Mouse (Mus musculus): Measurements from ENCODE around the gene Pik3r2. TPM values are rescaled to one million over a fixed set of nuclear protein-coding genes. Genes with fewer than 3 reads are reported as not detected.
A peak's percentile ranks its signal among the peaks of the same experiment; 100 is the strongest.

Gene Pik3r2
- polyA plus RNA-seq, 1 experiment from 2014 or later: 58.1 TPM

DNA sequence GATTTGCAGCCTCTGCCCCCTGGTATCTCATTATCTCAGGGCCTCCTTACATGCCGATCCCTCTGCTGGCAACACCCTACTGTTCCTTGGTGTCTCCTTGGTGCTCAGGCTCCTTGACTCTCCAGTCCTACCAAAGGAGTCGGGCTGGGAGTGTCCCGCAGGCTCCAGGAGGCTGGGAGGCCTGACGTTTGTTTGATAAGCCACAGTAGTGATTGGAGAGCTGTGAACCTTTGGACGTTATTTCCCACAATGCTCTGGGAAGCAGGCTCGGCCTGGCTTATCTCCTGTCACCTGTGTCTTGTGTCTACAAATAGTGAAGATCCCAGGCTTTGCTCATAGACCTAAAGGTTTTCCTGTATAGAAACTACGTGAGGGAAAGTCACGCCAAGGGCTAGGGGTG, 12.5 kb downstream of the Pik3r2 start:
- no peak overlapping the region for H3K9ac ChIP-seq
- peak overlapping the region; percentile 83 for H3K27ac ChIP-seq
- peak overlapping the region; percentile 17; the same call in 1 of the 2 replicates for H3K4me2 ChIP-seq
- no peak overlapping the region for H3K4me3 ChIP-seq (replicated peaks)
- 65% methylated on average over 8 of the region's 8 CpGs for WGBS
- 0 out of 2 replicates have a peak, but pooled peaks cover 7% of the 10 kb centered on the region for H3K36me3 ChIP-seq
- peaks cover 26% of the 10 kb centered on the region for H3K4me1 ChIP-seq
- ATAC-seq (ENCODE audit: insufficient read depth, low FRiP score, low read depth): peak; percentile 39
- no peaks in the 10 kb centered on the region for H3K9me3 ChIP-seq
- no peaks in the 10 kb centered on the region for H3K27me3 ChIP-seq (replicated peaks)

DNA sequence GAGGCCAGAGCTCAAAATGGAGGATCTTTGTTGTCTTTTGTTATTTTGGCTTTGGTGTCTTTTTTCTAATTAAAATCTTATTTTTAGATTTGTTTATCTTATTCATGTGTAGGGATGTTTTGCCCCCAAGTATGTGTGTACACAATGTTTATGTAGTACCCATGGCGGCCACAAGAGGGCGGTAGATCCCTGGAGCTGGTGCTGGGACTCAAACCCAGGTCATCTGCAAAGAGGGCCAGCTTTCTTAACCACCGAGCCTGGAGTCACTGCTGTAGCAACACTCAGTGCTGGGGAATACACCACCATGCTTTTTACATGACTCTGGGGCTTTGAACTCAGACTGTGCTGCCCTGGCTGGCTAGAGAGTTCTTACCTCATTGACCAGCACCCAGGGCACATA, 13.2 kb downstream of the Pik3r2 start:
- H3K9ac ChIP-seq: no peak overlapping the region
- 0 out of 2 replicates have a peak, but pooled peaks cover 1% of the 10 kb centered on the region for H3K36me3 ChIP-seq
- no peaks in the 10 kb centered on the region for H3K27me3 ChIP-seq (replicated peaks)
- no peaks in the 10 kb centered on the region for H3K9me3 ChIP-seq
- H3K27ac ChIP-seq: peak overlapping the region; percentile 83
- H3K4me1 ChIP-seq: peaks cover 29% of the 10 kb centered on the region
- no peak overlapping the region for H3K4me3 ChIP-seq (replicated peaks)
- no peak for ATAC-seq (ENCODE audit: insufficient read depth, low FRiP score, low read depth)
- no peak overlapping the region for H3K4me2 ChIP-seq
- 7% methylated on average over 3 of the region's 3 CpGs for WGBS

DNA sequence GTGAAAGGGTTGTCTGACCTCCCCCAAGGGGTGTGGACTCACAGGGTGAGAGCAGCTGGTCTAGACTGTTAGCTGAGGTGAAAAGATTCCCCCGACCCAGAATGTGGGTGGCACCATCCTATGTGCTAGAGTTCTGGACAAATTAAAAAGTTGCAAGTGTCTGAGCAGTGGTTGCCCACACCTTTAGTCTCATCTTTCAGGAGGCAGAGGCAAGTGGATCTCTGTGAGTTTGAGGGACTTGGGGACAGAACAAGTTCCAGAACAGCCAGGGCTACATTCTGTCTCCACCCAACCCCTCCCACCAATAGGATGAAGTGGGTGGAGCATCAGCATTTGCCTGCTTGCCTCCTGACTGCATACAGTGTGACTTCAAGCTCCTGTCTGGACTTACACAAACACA, 14.4 kb downstream of the Pik3r2 start:
- ATAC-seq (ENCODE audit: insufficient read depth, low FRiP score, low read depth): no peak
- no peak overlapping the region; the same call in 1 of the 2 replicates for H3K27ac ChIP-seq
- 78% methylated on average over 1 of the region's 1 CpGs for WGBS
- H3K27me3 ChIP-seq (replicated peaks): no peaks in the 10 kb centered on the region
- H3K4me3 ChIP-seq (replicated peaks): no peak overlapping the region
- no peak overlapping the region for H3K9ac ChIP-seq
- no peaks in the 10 kb centered on the region for H3K9me3 ChIP-seq
- H3K36me3 ChIP-seq: 0 out of 2 replicates have a peak, but pooled peaks cover 8% of the 10 kb centered on the region
- peaks cover 29% of the 10 kb centered on the region for H3K4me1 ChIP-seq
- no peak overlapping the region for H3K4me2 ChIP-seq

DNA sequence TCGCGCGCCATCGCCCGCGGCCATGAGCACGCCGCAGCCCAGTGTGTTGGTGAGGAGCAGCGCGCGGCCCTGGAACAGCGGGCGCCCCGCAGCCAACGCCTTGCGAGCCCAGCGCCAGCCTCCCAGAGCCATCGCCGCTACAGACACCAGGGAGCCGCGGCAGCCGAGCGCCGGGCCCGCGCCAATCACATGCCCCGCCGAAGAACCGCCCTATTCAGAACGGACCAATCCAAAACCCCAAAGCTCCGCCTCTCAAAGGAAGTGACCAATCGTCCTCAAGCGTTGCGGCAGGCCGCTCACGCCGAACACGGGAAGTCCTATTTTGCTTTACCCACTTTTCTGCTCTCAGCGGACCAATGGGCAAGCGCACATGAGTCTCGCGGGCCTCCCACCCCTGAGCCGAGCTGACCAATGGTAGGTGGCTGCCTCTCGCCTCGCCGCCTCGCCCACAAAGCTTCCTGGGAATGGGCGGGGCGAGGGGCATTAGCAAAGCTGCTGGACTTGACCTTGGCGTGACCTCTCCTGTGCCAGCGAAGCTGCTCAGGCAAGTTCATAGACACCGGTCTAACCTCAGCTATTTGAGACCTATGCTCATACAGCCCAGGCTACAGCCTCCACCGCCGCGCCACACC, 15.6 kb downstream of the Pik3r2 start, which contains the start of gene Mpv17l2:
Gene Mpv17l2, minus strand, starts transcription at position 172 of the 632 bp plus-strand sequence.
- Histone ChIP-seq H3K9me3 (no peaks in the 10 kb centered on the region), H3K4me2 (peak within 1 kb of the TSS; percentile 92), H3K4me3 (replicated peaks) (peak within 1 kb of the TSS; percentile 69), H3K27ac (peak within 1 kb of the TSS; percentile 71), H3K4me1 (peaks cover 20% of the 10 kb centered on the region), H3K9ac (peak within 1 kb of the TSS; percentile 77), H3K36me3 (peaks cover 13% of the 10 kb centered on the region; the same call in 1 of the 2 replicates), H3K27me3 (replicated peaks) (no peaks in the 10 kb centered on the region)
- WGBS: under 1% methylated on average over 55 of the region's 55 CpGs
- peak; percentile 93 for ATAC-seq (ENCODE audit: insufficient read depth, low FRiP score, low read depth)

DNA sequence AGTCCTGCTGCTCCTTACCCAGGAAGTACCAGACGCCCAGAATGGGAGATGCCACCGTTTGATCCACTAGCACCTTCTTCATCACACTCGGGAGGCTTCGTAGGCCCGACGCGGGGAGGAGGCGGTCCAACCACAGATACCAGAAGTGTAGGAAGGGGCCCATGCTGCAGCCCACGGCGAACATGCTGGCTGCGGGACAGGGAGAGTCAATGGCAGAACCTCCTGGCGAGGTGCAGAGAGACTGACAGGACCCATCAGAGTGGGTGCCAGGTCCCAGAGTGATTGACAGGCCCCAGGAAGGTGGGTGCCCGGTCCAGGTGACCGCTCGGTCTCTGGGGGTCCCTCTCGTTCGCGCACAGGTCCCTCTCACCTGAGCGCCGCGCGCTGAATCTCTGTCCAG, 16.2 kb downstream of the Pik3r2 start:
- peak overlapping the region; percentile 77 for H3K9ac ChIP-seq
- H3K36me3 ChIP-seq: peaks cover 13% of the 10 kb centered on the region; the same call in 1 of the 2 replicates
- WGBS: 0% methylated on average over 22 of the region's 22 CpGs
- no peaks in the 10 kb centered on the region for H3K9me3 ChIP-seq
- H3K27ac ChIP-seq: peak overlapping the region; percentile 71
- H3K27me3 ChIP-seq (replicated peaks): no peaks in the 10 kb centered on the region
- H3K4me3 ChIP-seq (replicated peaks): peak overlapping the region; percentile 69
- no peak for ATAC-seq (ENCODE audit: insufficient read depth, low FRiP score, low read depth)
- peaks cover 20% of the 10 kb centered on the region for H3K4me1 ChIP-seq
- peak overlapping the region; percentile 92 for H3K4me2 ChIP-seq

DNA sequence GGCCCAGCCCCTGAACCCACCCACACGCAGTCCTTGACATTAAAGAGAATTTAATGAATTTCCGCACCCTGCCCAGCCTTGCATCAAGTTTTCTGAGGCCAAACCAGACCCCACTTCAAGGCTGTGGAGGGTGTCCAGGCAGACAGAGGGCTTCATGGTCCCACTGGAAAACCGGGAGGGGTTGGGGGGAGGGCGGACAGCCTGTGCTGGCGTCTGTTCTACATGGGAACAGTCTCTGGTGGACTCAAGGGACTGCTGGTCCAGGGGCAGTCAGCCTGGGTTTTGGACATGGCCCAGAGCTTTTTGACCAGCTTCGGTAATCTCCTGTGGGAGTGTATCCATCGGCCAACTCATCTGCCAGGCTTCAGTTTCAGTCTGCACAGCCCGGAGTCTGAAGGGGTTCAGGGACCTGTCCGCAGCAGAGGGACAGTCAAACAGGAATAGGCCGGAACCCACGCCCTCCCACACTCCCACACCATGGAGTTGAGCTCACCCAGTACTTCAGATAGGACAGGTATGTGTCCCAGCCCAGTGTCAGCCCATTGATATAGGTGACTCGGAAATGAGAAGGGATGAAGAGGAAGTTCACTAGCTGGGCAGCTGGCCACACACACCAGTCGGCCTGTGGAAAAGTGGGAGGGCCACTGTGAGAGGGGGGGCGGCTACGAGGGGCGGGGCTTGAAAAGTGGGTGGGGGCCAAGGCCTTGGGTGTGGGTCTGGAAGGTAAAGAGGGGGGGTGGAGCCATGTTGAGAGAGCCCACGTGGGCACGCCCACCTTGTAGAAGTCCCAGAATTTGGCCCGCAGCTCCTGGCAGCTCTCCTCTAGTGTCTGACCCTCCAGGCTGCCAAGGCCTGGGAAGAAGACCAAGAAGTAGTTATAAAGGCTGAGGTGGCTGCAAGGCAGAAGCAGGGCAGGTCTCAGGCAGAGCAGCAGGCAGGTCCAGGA, 17.6 kb downstream of the Pik3r2 start:
- Histone ChIP-seq H3K4me2 (peak overlapping the region; percentile 92; the same call in 1 of the 2 replicates), H3K4me3 (replicated peaks) (no peak overlapping the region), H3K9ac (peak overlapping the region; percentile 11; the same call in 1 of the 2 replicates), H3K36me3 (peaks cover 13% of the 10 kb centered on the region; the same call in 1 of the 2 replicates), H3K27me3 (replicated peaks) (no peaks in the 10 kb centered on the region), H3K4me1 (peaks cover 24% of the 10 kb centered on the region), H3K27ac (no peak overlapping the region), H3K9me3 (no peaks in the 10 kb centered on the region)
- 63% methylated on average over 19 of the region's 19 CpGs for WGBS
- no peak for ATAC-seq (ENCODE audit: insufficient read depth, low FRiP score, low read depth)

DNA sequence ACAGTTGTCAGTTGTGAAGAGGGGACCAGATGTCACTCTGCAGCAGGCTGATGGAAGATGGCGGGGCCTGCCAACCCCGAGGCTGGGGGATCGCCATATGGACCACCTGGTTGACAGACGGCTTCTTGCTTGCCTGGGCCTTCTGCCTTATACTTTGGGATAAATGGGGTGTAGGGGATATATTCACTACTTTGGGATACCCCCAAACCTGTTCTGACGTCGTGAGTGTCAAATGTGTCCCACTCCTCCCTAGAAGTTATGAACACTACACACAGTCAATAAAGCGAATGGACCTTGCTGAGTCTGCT, 18.3 kb downstream of the Pik3r2 start:
- Histone ChIP-seq H3K27ac (no peak overlapping the region), H3K4me3 (replicated peaks) (no peak overlapping the region), H3K36me3 (peaks cover 13% of the 10 kb centered on the region; the same call in 1 of the 2 replicates), H3K9ac (no peak overlapping the region), H3K9me3 (no peaks in the 10 kb centered on the region), H3K27me3 (replicated peaks) (no peaks in the 10 kb centered on the region), H3K4me2 (no peak overlapping the region), H3K4me1 (peaks cover 27% of the 10 kb centered on the region)
- WGBS: 86% methylated on average over 7 of the region's 7 CpGs
- no peak for ATAC-seq (ENCODE audit: insufficient read depth, low FRiP score, low read depth)

DNA sequence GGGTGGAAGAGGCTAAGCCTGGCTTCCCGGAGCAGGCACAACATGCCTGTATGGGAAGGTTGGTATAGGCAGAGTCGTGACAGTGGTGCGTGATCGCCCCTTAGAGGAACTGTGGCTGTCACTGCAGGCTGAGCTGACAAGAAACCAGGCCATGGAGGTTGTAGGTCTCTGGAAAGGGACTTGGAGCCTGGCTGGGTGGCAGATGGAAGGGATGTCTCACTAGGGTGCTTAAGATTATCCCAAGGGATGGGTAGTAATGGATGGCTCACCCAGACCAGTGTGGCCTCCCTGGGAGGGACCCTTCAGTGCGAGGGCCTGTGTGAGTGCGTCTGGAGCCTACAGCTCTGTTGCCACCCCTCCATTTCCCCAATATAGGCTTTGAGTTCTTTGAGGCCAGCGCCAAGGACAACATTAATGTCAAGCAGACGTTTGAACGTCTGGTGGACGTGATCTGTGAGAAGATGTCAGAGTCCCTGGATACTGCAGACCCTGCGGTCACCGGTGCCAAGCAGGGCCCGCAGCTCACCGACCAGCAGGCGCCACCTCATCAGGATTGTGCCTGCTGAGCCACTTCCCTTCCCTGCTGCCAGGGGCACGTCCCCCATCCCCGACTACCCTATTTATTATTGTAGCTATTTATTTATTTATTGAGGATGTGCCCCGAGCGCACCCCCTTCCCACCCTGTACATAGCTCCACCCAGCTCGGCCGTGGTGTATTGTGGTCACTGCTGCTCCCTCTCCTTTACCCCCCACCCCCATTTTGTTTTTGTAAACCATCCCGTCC, 18.8 kb downstream of the Pik3r2 start:
- no peak for ATAC-seq (ENCODE audit: insufficient read depth, low FRiP score, low read depth)
- 75% methylated on average over 22 of the region's 22 CpGs for WGBS

DNA sequence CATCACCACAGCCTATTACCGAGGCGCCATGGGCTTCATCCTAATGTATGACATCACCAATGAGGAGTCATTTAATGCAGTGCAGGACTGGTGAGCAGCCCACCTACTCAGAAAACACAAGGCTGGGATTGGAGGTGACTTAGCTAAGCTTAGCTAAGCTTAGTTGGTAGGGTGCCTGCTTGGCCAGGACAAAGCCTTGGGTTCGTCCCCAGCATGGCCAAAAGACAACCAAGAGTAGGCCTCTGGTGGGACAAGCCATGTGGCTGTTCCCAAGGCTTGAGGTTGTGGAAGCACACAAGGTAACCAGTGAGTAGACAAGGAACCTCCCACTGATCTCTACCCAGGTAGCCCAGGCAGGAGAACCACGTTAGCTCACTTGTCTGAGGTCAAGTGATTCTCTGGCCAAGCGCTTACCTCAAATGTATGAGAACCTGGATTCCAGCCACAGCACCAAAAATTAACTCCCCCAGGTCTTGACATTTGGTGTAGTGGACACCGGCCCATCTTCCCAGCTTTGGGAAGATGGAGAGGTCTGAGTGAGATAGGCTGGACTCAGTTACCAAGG, 20.0 kb downstream of the Pik3r2 start:
- Histone ChIP-seq H3K36me3 (peaks cover 13% of the 10 kb centered on the region; the same call in 1 of the 2 replicates), H3K9me3 (no peaks in the 10 kb centered on the region), H3K4me1 (peaks cover 38% of the 10 kb centered on the region), H3K9ac (no peak overlapping the region), H3K27me3 (replicated peaks) (no peaks in the 10 kb centered on the region), H3K4me3 (replicated peaks) (no peak overlapping the region), H3K4me2 (no peak overlapping the region), H3K27ac (no peak overlapping the region)
- ATAC-seq (ENCODE audit: insufficient read depth, low FRiP score, low read depth): no peak
- 91% methylated on average over 6 of the region's 6 CpGs for WGBS

More for the DNA sequence above, 18.8 kb downstream of the Pik3r2 start:
- H3K4me2 ChIP-seq: no peak overlapping the region
- H3K9ac ChIP-seq: no peak overlapping the region
- H3K4me1 ChIP-seq: peaks cover 32% of the 10 kb centered on the region
- no peaks in the 10 kb centered on the region for H3K27me3 ChIP-seq (replicated peaks)
- no peak overlapping the region for H3K27ac ChIP-seq
- H3K9me3 ChIP-seq: no peaks in the 10 kb centered on the region
- H3K36me3 ChIP-seq: peaks cover 13% of the 10 kb centered on the region; the same call in 1 of the 2 replicates
- no peak overlapping the region for H3K4me3 ChIP-seq (replicated peaks)

DNA sequence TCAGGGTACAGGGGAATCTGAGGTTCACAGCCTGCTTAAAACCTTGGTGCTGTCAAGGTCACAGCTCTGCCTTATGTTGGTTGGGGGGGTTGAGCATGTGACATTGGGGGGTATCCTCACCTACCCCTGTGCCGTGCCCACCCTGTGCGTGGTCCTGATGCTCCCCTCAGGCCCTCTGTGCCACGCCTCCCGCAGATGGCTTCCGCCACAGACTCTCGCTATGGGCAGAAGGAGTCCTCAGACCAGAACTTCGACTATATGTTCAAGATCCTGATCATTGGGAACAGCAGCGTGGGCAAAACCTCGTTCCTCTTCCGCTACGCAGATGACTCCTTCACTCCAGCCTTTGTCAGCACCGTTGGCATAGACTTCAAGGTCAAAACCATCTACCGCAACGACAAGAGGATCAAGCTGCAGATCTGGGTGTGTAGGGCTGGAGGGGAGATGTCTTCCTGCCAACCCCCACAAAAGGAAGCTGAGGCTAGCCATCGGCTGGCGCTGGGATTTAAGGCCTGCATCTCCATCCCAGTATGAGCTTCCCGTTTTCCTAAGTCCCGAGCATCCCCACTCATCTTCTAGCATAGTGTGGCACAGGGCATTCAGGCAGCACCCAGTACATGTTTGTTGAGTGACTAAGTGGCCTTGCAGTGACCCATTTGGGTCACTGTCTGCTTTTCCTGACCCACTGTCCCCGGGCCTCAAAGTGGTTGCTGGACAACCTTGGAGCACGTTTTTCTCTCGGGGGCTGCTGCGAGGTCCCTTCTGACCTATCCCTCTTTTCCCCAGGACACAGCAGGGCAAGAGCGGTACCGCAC, 20.6 kb downstream of the Pik3r2 start:
- ATAC-seq (ENCODE audit: insufficient read depth, low FRiP score, low read depth): no peak
- Histone ChIP-seq H3K4me3 (replicated peaks) (peak overlapping the region; percentile 85), H3K27ac (no peak overlapping the region)

More for the DNA sequence above, 20.6 kb downstream of the Pik3r2 start:
- Histone ChIP-seq H3K9ac (0 out of 2 replicates have a peak overlapping the region, but pooled peaks have one; percentile 80), H3K9me3 (no peaks in the 10 kb centered on the region), H3K4me1 (peaks cover 38% of the 10 kb centered on the region), H3K36me3 (peaks cover 13% of the 10 kb centered on the region; the same call in 1 of the 2 replicates), H3K27me3 (replicated peaks) (no peaks in the 10 kb centered on the region), H3K4me2 (peak overlapping the region; percentile 97)
- 83% methylated on average over 24 of the region's 24 CpGs for WGBS

Data from stomach, embryonic 15.5 days (tissue).